Mouse (Mus musculus) midbrain, embryonic 14.5 days (tissue): ENCODE results near the gene Chd8. TPM values are rescaled to one million over a fixed set of nuclear protein-coding genes. Genes with fewer than 3 reads are reported as not detected.

Experiments used
- ATAC-seq: fragments of 200-750 bp; cut with Nextera tagmentation; 2 replicates; pipeline ENCODE4 v1.8.0; 2017; ENCODE audit warnings: moderate number of reproducible peaks, moderate library complexity; ENCODE audit not compliant: low FRiP score, low TSS enrichment
- DNase-seq: peaks from one replicate; pipeline ENCODE4 v3.0.0-alpha.2; 2015
- H3K27ac ChIP-seq: fragments of 300-500 bp; sonication (generic); replicated peaks from 2 replicates; pipeline ENCODE4 v1.5.1; 2014; ENCODE audit warnings: mild to moderate bottlenecking, low read depth, low read length, moderate library complexity
- H3K27me3 ChIP-seq: fragments of 300-500 bp; sonication (generic); 2 replicates; pipeline ENCODE4 v1.6.1; 2014; ENCODE audit warnings: low read length, control low read depth, mixed read lengths; ENCODE audit not compliant: control insufficient read depth, insufficient read depth
- H3K36me3 ChIP-seq: fragments of 300-500 bp; sonication (generic); 2 replicates; pipeline ENCODE4 v1.6.1; 2014; ENCODE audit warnings: low read length, control low read depth; ENCODE audit not compliant: control insufficient read depth, insufficient read depth
- H3K4me1 ChIP-seq: fragments of 300-500 bp; sonication (generic); 2 replicates; pipeline ENCODE4 v1.6.1; 2014; ENCODE audit warnings: mild to moderate bottlenecking, antibody characterized with exemption, low read length, control low read depth; ENCODE audit not compliant: control insufficient read depth, insufficient read depth
- H3K4me2 ChIP-seq: fragments of 300-500 bp; sonication (generic); 2 replicates; pipeline ENCODE4 v1.6.1; 2014; ENCODE audit warnings: mild to moderate bottlenecking, low read length, moderate library complexity
- H3K4me3 ChIP-seq: fragments of 300-500 bp; sonication (generic); replicated peaks from 2 replicates; pipeline ENCODE4 v1.5.1; 2014; ENCODE audit warnings: low read depth, low read length
- H3K9ac ChIP-seq: fragments of 300-500 bp; sonication (generic); replicated peaks from 2 replicates; pipeline ENCODE4 v1.6.1; 2014; ENCODE audit warnings: mild to moderate bottlenecking, low read length, moderate library complexity
- H3K9me3 ChIP-seq: fragments of 300-500 bp; sonication (generic); 2 replicates; pipeline ENCODE4 v1.6.1; 2016; ENCODE audit warnings: low read length, control low read depth, mixed read lengths; ENCODE audit not compliant: control insufficient read depth
- WGBS: fragments of 180-500 bp; shearing (Covaris S2); extraction: QIAGEN DNeasy Blood & Tissue Kit; methylation state at CpG from one replicate; pipeline ENCODE4 v1.1.7; 2014; 5-methylcytosine and 5-hydroxymethylcytosine counted together
- polyA plus RNA-seq: library from polyadenylated mRNA; unstranded; fragments of >200 nt; fragmentation: Nextera tagmentation; extraction: Ambion mirVana; gene quantifications from 2 replicates; pipeline ENCODE4 v1.2.1, GENCODE M21; 2014

Gene Chd8
- polyA plus RNA-seq, 1 experiment from 2014 or later: 53.4 TPM

- Histone ChIP-seq H3K9me3 (no peaks in the 10 kb centered on the region), H3K4me1 (peaks cover 9% of the 10 kb centered on the region), H3K4me2 (peak within 1 kb of the TSS; percentile 77), H3K9ac (peak within 1 kb of the TSS; percentile 89), H3K4me3 (peak within 1 kb of the TSS; percentile 87), H3K27ac (peak within 1 kb of the TSS; percentile 87), H3K27me3 (no peaks in the 10 kb centered on the region), H3K36me3 (peaks cover 17% of the 10 kb centered on the region)
- DNase-seq: peak; percentile 99
- peak; percentile 97 for ATAC-seq
- under 1% methylated on average over 65 of the region's 66 CpGs for WGBS
Measured at GRCm38 (mm10) chr14:52278932-52279746, 21.6 kb upstream of the Chd8 start, which contains the start of the genes Tox4 and Rab2b. TSS of gene Tox4 (plus strand) at chr14:52279146. TSS of gene Rab2b (minus strand) at chr14:52279545.

- no peak for DNase-seq
- H3K27ac ChIP-seq: no peak overlapping the region
- 93% methylated on average over 4 of the region's 4 CpGs for WGBS
- H3K9me3 ChIP-seq: no peaks in the 10 kb centered on the region
- peaks cover 27% of the 10 kb centered on the region for H3K36me3 ChIP-seq
- no peak overlapping the region for H3K9ac ChIP-seq
- no peak overlapping the region for H3K4me3 ChIP-seq
- no peak overlapping the region for H3K4me2 ChIP-seq
- ATAC-seq: no peak
- H3K27me3 ChIP-seq: no peaks in the 10 kb centered on the region
- H3K4me1 ChIP-seq: peaks cover 9% of the 10 kb centered on the region
Measured at GRCm38 (mm10) chr14:52277210-52277609, 19.6 kb upstream of the Chd8 start.

- H3K9me3 ChIP-seq: no peaks in the 10 kb centered on the region
- no peaks in the 10 kb centered on the region for H3K4me1 ChIP-seq
- peaks cover 41% of the 10 kb centered on the region for H3K36me3 ChIP-seq
- H3K27me3 ChIP-seq: no peaks in the 10 kb centered on the region
- no peak for DNase-seq
- H3K4me2 ChIP-seq: no peak overlapping the region
- no peak for ATAC-seq
- no peak overlapping the region for H3K4me3 ChIP-seq
- no peak overlapping the region for H3K27ac ChIP-seq
- 78% methylated on average over 3 of the region's 3 CpGs for WGBS
- no peak overlapping the region for H3K9ac ChIP-seq
Measured at GRCm38 (mm10) chr14:52272781-52273180, 15.2 kb upstream of the Chd8 start.

- Histone ChIP-seq H3K27me3 (no peaks in the 10 kb centered on the region), H3K36me3 (peaks cover 4% of the 10 kb centered on the region; the same call in 1 of the 2 replicates), H3K4me3 (peak overlapping the region; percentile 93), H3K9ac (peak overlapping the region; percentile 85), H3K4me2 (peak overlapping the region; percentile 79), H3K27ac (peak overlapping the region; percentile 96), H3K4me1 (peaks cover 21% of the 10 kb centered on the region), H3K9me3 (no peaks in the 10 kb centered on the region)
- WGBS: 7% methylated on average over 18 of the region's 18 CpGs
- DNase-seq (peak; percentile 64), ATAC-seq (no peak)
Measured at GRCm38 (mm10) chr14:52256311-52257175, 1.0 kb downstream of the Chd8 start.

GRCm38 (mm10) chr14:52246129-52246528 is 11.5 kb downstream of the Chd8 start:
- DNase-seq: no peak
- Histone ChIP-seq H3K27ac (no peak overlapping the region), H3K4me2 (no peak overlapping the region), H3K4me1 (peaks cover 4% of the 10 kb centered on the region; the same call in 1 of the 2 replicates), H3K36me3 (no peaks in the 10 kb centered on the region), H3K4me3 (no peak overlapping the region), H3K9me3 (no peaks in the 10 kb centered on the region), H3K9ac (no peak overlapping the region), H3K27me3 (no peaks in the 10 kb centered on the region)
- WGBS: 90% methylated on average over 4 of the region's 4 CpGs
- ATAC-seq: no peak

- DNase-seq (no peak), ATAC-seq (no peak; the same call in 1 of the 2 replicates)
- Histone ChIP-seq H3K4me3 (peak overlapping the region; percentile 73), H3K4me1 (peaks cover 4% of the 10 kb centered on the region; the same call in 1 of the 2 replicates), H3K27me3 (no peaks in the 10 kb centered on the region), H3K9ac (peak overlapping the region; percentile 43), H3K9me3 (no peaks in the 10 kb centered on the region), H3K27ac (peak overlapping the region; percentile 14; the same call in 1 of the 2 replicates), H3K36me3 (no peaks in the 10 kb centered on the region), H3K4me2 (peak overlapping the region; percentile 75)
- 13% methylated on average over 7 of the region's 7 CpGs for WGBS
Measured at GRCm38 (mm10) chr14:52244690-52245042, 12.9 kb downstream of the Chd8 start.

GRCm38 (mm10) chr14:52244041-52244689 is 13.4 kb downstream of the Chd8 start:
- WGBS: under 1% methylated on average over 32 of the region's 32 CpGs
- Histone ChIP-seq H3K4me1 (peaks cover 4% of the 10 kb centered on the region; the same call in 1 of the 2 replicates), H3K9me3 (no peaks in the 10 kb centered on the region), H3K4me2 (peak overlapping the region; percentile 75), H3K9ac (peak overlapping the region; percentile 80), H3K4me3 (peak overlapping the region; percentile 73), H3K27me3 (no peaks in the 10 kb centered on the region), H3K36me3 (no peaks in the 10 kb centered on the region), H3K27ac (peak overlapping the region; percentile 65)
- ATAC-seq (peak; percentile 99), DNase-seq (peak; percentile 99)

- H3K36me3 ChIP-seq: peaks cover 55% of the 10 kb centered on the region
- no peak overlapping the region for H3K27ac ChIP-seq
- no peaks in the 10 kb centered on the region for H3K27me3 ChIP-seq
- WGBS: 98% methylated on average over 1 of the region's 1 CpGs
- H3K9ac ChIP-seq: no peak overlapping the region
- no peaks in the 10 kb centered on the region for H3K4me1 ChIP-seq
- H3K9me3 ChIP-seq: no peaks in the 10 kb centered on the region
- ATAC-seq (no peak), DNase-seq (no peak)
- H3K4me3 ChIP-seq: no peak overlapping the region
- no peak overlapping the region for H3K4me2 ChIP-seq
Measured at GRCm38 (mm10) chr14:52236216-52236615, 21.4 kb downstream of the Chd8 start.
